Mouse (Mus musculus) kidney, postnatal 14 days (tissue): ENCODE measurements around the gene Rad9a.
A peak's percentile ranks its signal among the peaks of the same experiment; 100 is the strongest.
"Not testable (repeated sequence)": the region's sequence is repeated elsewhere in the genome, so short reads cannot be mapped to it uniquely, and the experiment has no call there.

Source experiments
- DNase-seq: peaks from one replicate; pipeline ENCODE4 v3.0.0; 2022; ENCODE audit warnings: mixed read lengths

The Rad9a gene

DNA sequence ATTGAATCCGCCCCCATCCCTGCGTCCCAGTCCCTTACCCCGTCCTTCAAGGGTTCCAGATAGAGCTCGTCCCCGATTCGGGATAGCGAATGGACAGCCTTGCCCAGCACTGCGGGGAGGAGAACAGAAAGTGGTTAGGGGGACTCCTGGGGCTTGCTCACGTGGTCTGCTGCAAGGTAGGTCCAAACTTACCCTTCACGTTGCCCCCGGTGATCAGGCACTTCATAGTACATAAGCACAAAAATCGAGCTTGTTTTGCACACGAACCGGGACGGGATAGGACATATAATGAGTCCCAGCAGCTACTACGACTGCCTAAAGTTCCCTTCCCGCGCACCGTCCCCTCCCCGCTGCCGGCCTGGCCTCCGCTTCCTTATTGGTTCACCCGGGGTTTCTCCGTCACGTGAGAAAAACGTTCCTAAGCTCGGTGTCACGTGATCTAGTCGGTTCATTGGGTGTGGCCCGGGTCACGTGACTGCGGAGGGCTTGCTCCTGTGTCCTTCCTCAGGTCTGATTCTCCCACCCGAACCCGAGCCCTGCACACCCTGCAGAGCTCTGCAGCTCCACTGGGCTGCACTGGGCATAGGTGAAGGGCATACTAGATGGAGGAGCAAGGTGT lies at the start of gene Rad9a:
TSS of gene Rad9a (minus strand) at position 372 of the 619 bp plus-strand sequence.
- peak; percentile 97 for DNase-seq

DNA sequence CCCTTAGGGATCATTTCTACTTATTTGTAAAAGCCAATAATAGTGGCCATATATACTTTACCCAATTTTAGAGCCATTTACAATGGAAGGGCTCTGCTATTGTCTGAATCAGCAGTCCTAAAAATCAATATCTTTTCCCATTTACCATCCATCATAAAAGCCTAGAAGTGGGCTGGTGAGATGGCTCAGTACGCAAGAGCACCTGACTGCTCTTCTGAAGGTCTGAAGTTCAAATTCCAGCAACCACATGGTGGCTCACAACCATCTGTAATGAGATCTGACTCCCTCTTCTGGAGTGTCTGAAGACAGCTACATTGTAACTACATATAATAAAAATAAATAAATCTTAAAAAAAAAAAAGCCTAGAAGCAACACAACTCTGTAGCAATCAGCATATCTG lies 47.2 kb upstream of the Rad9a start:
- DNase-seq: not testable (repeated sequence)

DNA sequence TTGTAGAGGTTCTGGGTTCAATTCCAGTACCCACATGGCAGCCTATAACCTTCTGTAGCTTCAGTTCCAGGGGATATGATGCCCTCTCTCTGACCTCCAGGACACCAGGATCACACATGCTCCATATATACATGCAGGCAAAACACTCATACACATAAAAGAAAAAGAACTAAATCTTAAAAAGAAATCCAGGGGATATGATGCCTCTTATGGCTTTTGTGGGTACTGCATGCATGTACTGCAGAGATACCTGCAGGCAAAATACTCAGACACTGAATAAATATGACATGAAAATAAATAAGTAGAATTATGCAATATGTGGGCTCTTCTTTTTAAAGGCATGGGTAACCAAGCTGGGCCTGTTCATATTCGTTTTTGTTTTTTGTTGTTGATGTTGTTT lies 45.5 kb upstream of the Rad9a start:
- no peak for DNase-seq

DNA sequence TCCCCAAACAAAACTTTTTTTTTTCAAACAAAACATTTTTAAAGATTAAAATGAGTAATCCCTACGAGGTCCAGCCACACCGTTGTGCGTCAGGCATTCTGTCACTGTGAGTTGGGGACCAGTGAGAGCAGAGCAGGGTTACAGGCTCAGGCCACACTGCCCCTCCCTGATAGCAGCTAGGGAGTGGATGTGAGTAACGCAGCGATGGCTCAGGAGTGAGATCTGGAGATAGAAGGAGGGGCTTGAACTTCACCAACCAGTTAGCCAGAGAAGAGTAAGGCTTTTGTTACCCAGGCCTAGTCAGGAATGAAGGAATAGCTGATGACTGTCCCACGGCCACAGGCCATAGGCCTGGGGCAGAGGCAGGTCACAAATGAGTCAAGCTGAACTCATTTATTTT lies 43.3 kb upstream of the Rad9a start:
- DNase-seq: no peak

DNA sequence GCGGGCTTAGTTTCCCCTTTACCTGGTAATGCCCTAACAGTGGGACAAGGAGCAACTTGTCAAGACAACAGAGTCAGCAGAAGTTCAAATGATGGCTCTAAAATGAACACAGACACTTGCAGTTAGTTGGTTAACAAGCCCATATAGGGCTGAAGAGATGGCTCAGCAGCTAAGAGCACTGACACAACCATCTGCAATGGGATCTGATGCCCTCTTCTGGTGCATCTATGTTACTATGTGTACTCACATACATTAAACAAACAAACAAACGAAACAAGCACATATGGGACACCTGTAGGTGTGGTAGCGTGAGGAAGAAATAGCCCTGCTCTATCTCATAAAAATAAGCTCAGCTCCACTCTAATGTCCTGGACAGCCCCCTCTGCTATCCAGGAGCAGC lies 41.0 kb upstream of the Rad9a start:
- no peak for DNase-seq

DNA sequence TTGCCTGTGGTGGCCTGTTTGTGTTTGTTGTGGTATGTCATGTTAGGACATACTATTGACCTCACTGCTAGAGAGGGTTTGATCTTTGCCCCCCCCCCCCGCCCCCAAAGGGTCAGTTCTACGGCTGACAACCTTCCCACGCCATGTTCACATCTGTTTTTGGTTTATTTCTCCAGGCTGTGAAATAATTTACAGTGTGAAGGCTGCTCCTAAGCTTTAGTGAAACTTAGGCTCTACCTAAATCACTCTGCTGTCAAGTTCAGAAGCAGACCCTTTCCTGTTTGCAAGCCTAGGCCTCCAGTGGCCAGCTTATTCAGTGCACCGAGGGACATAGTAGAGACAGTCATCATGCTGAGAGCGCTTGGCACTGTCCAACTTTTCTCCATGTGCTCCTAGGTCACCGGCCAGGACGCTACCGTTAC lies 38.8 kb upstream of the Rad9a start:
- no peak for DNase-seq

DNA sequence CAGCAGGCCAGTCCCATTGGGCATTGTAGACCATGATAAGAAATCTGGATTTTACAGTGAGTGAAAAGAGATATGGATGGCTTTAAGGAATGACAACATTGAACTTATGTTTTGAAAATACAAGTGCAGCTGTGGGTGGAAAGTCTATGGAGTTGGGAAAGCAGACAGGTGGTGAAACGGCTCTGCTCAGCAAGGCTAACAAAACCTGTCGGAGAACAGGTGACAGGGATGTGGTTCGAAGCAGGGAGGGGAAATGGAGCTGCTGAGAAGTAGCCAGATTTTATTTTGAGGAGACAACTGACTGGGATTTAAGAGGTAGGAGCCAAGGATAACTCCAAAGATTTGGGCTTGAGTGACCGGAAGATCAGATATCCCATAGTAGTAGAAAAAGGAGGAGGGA lies 33.1 kb upstream of the Rad9a start:
- DNase-seq: no peak

DNA sequence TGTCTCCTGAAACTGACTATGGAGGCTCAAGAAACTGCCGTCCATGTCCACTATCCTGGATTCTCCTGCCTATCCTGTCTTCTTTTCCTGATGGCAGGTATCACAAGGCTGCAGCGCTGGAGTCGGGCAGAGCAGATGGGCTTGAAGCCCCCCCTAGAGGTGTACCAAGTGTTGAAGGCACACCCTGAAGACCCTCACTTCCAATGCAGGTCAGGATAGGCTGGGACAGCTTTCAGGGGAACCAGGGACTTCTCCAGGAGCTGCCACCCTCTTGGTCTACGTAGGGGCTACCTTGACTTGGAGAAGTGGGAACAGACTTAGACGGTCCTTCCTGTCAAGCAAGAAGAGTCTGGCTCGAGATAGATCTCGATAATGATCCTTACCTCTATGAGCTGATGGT lies 31.2 kb upstream of the Rad9a start:
- no peak for DNase-seq

DNA sequence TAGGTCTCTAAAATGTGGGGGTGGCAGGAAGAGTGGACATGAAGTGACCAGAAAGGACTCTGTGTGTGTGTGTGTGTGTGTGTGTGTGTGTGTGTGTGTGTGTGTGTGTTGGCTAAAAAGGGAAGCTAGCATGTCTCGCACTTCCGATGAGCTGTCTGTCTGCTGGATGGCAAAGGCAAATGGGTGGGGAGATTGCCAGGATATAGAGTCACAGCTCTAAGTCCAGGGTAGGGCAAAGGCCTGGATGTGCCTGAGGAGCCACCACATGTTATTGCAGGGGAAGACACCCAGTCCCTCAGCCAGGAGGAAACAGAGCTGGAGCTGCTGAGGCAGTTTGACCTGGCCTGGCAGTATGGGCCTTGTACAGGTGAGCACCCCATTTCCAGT lies 30.7 kb upstream of the Rad9a start:
- no peak for DNase-seq

DNA sequence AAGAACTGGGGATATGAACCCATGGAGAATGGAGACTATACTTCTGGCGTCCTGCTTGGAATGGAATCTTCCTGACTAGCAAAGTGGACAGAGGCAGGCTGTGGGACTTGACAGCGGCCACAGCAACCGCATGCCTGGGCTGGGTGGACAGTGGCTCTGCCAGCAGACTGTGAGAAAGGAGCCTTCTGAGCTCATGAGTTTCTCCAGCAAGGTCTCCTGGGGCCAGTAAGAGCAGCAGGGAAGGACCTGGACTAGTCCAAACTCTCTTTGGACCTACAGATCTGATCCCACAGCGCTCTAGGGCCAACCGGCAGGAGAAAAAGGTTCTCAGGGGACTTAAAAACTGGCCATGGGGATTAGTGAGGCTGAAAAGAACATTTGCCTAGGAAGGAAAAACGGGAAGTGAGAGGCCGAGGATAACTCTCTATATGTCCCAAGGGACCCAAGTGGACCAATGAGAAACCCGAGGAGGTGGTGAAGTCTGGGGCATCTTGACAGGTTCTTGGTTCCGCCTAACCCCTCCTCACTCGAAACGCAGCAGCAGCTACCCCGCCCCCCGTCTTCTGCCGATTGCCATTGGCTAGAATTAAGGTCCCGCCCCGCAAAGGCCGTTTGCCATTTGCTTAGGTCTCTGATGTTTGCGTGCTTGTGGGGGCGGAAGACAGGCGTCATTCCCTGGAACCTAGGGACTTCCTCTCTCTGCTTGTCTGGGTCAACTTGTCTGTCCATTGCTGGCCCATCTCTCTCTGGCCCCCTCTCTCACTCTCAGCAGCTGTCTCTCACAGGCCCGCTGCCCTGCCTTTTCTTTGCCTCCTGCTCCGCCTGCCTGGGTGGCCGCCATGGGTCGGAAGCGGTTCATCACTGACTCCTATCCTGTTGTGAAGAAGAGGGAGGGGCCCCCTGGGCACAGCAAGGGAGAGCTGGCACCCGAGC lies 30.1 kb upstream of the Rad9a start, which contains the start of gene Pold4:
TSS of gene Pold4 (plus strand) at position 647 of the 933 bp plus-strand sequence.
- DNase-seq: peak; percentile 99

DNA sequence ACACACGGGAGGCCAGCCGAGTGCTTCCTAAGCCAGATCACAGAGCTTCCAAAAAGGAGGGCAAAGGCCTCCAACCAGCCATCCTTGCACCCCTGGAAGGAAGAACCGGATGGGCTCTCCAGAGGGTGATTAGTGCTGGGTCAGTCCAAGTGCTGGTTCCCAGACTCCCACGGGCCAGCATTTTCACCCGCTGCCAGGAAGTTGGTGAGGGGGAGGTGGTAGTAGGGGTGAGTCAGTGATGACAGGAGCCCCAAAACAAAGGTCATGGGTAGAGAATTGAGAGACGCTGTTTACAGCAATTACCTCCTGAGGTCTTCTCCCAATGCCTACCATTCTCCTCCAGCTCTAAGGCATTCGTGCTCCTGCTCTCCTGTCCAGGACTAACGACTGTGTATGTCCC lies 29.0 kb upstream of the Rad9a start:
- no peak for DNase-seq

DNA sequence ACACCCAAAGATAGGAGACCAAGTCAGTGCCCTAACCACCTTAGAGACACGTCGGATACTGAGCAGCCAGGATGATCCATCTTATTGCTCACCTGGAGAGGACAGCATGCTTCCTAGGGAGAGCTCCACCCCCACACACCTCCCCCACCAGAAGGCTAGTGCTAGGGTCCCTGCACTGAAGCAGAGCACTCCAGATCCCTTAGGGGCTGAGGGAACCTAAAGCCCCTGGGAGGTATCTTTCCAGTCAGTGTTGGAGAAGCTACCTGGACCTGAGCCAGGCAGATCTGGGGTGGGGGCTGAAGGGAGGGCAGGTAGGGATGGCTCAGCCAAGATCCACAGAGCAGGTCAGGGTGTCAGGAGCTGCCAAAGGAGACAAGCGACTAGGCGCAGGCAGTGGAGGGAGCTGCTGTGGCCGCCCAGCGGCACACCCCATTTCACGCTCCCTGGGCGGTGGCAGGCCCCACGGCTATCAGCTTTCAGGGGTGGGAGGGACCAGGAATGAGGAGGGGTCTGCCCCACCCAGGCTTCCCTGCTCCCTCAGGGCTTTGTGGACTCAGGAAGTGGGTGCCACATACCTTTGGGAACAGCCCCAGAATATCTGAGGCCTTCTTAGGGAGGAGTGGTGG lies 28.1 kb upstream of the Rad9a start:
- no peak for DNase-seq

DNA sequence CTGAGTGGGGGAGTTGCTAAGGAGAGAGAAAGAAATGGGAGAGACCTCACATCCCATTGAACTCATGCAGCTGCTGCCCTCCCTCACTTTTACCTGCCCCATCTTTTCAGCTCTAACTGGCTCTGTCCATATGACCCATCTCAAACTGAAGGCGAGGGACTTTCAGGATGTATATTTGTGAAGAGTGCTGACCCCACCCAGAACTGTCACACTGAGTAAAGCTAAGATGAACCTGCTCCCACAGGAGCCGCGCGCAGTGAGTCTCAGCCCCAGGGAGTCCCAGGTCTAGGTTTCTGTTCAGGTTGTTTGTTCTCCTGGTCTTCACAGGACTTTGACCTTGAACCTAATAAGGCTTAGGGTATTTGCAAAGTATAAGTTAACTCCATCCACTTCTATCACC lies 27.4 kb upstream of the Rad9a start:
- DNase-seq: no peak

DNA sequence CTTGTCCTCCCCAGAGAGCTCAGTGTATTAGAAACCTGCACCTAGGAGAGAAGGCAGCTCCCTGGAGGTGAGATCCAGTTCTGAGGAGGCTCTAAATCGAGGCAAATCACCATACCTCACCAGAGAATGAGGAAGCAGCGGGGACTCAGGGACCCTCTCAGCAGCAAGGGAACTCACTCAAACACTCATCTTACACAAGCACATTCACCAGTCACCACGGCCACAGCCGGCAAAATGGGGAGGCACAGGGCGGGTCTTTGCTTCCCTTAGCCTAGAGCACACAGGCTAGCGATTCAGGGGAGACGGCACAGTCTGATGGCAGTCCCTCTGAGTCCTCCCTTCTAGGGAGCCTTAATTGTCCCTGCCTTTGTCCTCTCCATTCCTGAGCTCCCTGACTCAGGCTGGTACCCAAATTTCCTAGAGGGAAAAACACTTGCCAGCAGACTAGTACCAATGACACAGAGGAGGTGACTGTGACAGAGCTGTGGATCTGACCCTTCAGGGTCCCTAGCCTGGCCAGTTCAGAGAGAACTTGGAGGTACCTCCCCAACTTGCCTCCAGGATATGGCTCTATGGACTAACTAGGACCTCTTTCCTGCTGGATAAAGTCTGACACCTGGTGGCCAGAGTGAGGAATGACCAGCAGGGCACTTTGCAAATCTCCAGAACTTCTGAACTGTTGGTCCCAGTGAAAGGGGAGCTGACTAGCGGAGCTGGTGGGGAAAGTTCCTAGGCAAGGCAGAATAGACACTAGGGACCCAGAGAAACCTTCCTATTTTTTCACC lies 26.6 kb upstream of the Rad9a start:
- peak; percentile 84 for DNase-seq

DNA sequence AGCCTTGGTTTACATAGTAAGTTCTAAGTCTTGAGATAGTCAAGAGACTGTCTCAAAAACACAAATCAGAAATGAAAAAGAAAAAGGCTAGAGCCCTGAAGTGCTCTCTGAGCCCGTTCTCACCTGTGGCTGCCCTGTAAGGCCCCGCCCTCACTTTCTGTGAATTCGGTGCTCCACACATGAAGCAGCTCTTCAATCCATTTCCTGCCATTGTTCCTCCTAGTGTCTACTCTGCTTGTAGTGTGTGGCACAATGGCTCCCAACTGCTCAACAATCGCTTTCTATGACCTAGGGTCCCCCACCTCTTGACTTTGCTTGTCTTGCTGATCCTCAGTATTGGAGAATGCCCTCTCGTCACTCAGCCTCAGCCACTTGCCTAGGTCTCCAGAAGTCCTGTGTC lies 26.0 kb upstream of the Rad9a start:
- DNase-seq: no peak

DNA sequence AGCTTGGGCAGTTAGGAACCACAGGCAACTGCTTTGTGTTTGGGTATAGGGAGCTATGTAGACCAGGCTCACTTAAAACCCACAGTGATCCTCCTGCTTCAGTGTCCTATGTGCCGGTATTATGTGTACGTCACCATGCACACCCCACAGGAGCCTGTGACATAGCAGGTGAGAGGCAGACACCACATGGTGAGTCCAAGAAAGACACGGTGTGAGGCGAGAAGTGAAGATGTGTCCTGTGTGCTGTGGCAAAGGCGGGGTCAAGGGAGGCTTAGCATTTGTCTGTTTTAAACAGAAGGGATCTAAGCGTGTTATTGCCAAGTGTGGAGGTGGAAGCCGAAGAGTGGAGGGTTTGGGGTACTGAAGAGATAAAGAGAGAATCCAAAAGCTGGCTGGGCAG lies 25.3 kb upstream of the Rad9a start:
- DNase-seq: no peak

DNA sequence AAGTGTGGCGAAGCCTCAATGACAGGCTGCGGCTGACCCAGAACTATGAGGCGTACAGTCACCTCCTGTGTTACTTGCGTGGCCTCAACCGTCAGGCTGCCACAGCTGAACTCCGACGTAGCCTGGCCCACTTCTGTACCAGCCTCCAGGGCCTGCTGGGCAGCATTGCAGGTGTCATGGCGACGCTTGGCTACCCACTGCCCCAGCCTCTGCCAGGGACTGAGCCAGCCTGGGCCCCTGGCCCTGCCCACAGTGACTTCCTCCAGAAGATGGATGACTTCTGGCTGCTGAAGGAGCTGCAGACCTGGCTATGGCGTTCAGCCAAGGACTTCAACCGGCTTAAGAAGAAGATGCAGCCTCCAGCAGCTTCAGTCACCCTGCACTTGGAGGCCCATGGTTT lies 20.7 kb upstream of the Rad9a start:
- peak; percentile 82 for DNase-seq

DNA sequence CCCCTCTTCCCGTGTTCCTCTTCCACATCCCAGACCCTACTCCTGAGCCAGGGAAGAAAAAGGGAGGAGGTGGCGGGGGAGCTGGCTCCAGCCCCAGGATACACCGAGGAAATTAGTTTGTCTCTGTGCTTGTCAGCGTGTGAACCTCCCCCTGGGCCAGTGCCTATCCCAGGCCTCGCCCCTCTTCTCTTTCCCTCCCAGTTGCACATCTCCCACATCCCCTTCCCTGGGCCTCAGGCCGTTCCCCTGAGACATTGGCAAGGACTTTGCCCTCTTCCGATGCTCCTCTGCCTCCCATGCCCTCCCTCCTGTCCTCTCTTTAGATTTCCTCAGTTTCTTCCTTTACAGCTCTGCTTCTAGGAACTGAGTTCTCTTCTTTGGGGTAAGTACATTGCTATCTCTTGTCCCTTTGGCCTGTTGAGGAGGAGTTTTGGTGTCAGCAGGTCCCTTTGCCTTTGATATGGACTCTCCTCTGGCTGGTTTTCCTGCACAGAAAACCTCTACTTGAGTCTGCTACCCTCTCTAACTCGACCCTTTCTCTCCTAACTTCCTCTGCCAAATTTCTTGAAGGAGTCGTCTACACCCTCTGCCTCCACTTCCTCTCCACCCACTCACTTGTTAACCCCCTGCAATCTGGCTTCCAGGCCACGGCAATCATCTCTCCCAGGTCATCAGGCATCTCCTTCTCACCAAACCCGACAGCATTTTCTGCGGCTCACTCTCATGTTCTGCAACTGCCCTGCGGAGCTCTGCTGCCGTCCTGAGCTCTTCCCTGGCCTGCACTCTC lies 19.7 kb upstream of the Rad9a start:
- peak; percentile 59 for DNase-seq

DNA sequence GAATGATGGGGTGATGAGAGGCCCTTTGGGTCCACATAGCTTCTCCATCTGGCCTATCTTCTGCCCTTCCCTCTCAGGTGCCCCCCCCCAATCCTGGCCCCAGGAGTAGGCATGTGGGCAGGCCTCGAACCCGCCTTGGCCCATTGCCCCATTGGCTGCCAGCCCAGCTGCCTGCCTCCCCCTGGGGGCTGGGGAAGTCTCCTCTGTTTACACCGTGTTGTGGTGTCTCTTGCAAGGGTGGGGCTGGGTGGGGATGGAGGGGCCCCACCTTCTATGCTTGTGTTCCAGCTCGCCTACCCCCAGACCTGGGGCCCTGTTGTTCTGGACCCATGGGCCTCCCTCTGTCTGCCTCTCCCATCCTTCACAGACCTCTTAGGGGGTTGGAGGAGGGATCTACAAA lies 19.0 kb upstream of the Rad9a start:
- no peak for DNase-seq

DNA sequence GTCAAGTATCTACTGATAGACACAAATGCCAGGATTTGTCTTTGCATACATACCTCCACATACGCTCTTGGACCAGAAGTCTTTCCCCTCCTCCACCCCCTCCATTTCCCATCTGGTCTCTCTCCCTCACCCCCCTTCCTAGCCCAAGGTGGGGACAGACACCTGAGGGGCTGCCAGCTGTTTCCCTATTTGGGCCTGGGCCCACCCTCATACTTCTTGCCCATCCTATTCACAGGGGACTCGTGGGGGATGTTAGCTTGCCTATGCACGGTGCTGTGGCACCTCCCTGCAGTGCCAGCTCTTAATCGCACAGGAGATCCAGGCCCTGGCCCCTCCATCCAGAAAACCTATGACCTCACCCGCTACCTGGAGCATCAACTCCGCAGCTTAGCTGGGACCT lies 18.5 kb upstream of the Rad9a start:
- DNase-seq: no peak

DNA sequence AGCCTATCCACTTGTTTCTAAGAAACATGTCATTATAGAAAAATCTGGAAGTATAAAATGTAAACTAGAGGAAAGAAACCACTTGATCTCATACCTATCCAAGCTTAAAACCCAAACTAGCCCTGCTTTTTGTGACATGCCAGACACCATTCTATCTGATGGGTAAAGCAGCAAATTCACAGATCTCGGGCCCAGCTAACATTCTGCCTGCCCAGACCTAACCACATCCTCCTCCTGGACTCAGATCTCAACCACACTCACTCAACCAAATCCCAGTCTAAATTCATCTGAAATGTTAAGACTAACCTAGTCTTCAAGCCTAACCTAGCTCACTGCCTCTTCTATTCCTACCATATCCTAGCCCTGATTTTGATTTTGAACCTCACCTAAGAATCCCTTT lies 17.3 kb upstream of the Rad9a start:
- no peak for DNase-seq

DNA sequence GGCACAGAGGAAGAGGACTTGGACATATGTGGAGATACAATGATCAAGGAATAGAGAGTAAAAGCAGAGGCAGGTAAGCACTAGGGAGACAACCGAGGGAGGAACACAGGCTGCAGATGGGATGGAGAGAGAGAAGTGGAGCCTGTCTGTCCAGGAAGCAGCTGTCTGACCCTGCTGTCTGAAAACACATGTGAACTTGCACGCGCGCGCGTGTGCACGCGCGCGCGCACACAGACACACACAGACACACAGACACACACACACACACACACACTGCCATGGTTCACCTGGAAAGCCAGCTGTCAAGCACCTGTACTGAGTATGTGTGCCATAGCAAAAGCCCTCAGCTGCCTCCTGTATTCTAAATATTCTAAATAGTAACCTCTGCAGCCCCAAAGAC lies 16.8 kb upstream of the Rad9a start:
- DNase-seq: no peak
